Mouse (Mus musculus): ENCODE measurements at regions not wholly inside any gene's neighbourhood (a gene's known extent, or its start where the extent isn't known, plus 50 kb on each side); places are given as distances from the start of the nearest gene placed in this dataset.
A peak's percentile ranks its signal among the peaks of the same experiment; 100 is the strongest.

GRCm38 (mm10) chr14:105950924-105951323 lies 54.3 kb upstream of the Spry2 start:
- DNase-seq (ENCODE audit: low read depth) = peak; percentile 36

- DNase-seq (ENCODE audit: low read depth) = no peak
These were observed 58.5 kb upstream of the Spry2 start for GRCm38 (mm10) chr14:105955082-105955481.

DNA sequence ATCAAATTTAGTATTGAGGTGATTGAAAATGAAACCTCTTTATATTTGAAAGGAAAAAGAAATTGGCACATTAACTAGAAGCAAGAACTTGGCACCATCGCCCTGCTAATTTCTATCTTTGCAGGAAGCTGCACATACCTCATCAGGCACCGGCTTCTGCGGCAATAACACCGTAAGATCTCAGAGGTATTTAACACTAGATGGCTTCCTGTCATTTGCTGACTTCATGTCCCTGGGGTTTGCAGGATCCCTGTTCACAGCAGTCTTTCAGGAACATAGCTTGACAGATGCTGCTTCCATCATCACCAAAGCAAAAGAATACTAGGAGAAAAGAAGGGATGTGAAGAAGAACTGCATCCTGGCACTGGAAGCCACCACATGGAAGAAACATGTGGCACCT lies 60.2 kb upstream of the Spry2 start:
- DNase-seq (ENCODE audit: low read depth) = no peak

- DNase-seq (ENCODE audit: low read depth) = no peak
These were observed 61.4 kb upstream of the Spry2 start for GRCm38 (mm10) chr14:105958005-105958404.

- DNase-seq (ENCODE audit: low read depth) = no peak
These were observed 83.1 kb upstream of the Spry2 start for GRCm38 (mm10) chr14:105979544-105980323.

DNA sequence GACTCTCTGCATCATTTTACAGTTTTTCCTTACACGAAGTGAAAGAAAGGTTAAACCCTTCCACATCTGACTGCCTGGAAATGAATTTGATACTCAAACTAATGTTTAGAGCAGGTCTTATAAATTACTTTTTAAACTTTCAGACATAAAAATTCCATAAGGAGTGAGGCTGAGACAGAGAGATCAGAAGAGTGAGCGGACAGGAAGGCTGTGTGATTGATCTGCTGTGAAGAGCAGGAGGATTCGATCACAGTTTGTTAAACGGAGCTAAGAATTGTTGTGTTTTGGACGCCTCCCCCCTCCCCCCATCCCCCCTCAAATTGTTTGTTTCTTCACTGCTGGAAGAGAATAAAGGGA lies 83.7 kb upstream of the Spry2 start:
- no peak for DNase-seq (ENCODE audit: low read depth)

DNA sequence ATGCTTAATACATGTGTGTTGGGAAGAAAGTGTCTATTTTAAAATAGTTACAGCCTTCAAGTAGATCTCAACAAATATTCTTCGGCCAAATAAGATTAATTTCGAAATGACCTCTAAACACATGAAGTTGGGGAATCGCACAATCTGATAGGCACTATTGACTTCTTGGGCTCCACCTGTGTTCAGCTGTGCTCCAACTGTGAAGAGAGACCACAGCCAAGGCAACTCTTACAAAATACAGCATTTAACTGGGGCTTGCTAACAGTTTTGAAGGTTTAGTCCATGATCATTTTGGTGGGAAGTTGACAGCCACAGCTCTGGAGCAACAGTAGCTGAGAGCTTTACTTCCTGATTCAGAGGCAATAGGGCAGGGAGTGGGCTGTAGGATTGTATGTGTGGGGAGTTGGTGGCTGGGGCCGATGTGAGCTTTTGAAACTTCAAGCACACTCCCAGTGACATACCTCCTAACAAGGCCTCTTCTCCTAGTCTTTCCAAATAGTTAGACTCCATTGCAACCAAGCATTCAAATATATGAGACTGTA lies 90.8 kb upstream of the Spry2 start:
- DNase-seq (ENCODE audit: low read depth) = no peak

GRCm38 (mm10) chr14:105988738-105989137 lies 92.1 kb upstream of the Spry2 start:
- no peak for DNase-seq (ENCODE audit: low read depth)

DNA sequence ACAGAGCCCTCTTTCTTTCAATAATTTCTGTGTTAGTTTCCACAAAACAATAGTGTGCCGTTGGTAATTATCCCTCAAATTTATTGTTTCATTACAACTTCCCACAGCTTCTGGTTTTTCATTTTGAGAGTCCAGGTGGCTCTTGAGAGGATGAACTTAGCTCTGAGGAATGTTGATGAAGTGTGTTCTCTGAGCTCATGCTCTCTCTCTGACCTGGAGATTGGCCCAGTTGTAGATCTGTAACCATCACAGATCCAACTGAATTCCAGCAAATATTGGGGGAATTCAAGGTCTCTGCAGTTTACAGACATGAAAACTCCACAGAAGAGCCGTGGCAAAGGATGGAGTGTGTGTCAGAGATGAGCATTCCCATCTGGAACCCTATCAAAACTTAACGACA lies 96.5 kb upstream of the Spry2 start:
- DNase-seq (ENCODE audit: low read depth) = no peak

DNA sequence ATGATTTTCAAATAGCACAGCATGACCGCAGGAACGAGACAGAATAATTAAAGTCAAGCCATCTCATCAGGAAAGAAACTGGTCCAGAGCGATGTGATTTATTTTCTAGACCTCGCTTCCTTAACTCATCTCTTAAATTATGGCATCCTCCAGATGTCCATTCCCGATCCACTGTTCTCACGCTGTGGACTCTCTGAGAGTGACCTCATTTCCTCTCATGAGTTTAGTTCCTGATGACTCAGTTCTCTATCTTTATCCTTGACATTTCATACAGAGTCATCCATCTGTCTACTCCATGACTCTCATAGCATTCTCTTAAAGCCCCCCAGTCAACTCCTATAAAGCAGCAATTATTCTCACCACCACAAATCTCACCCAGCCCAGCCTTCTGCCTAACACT lies 103.2 kb upstream of the Spry2 start:
- DNase-seq (ENCODE audit: low read depth) = no peak

GRCm38 (mm10) chr14:106007769-106008168 lies 98.2 kb upstream of the Trim52 start:
- no peak for DNase-seq (ENCODE audit: low read depth)

DNA sequence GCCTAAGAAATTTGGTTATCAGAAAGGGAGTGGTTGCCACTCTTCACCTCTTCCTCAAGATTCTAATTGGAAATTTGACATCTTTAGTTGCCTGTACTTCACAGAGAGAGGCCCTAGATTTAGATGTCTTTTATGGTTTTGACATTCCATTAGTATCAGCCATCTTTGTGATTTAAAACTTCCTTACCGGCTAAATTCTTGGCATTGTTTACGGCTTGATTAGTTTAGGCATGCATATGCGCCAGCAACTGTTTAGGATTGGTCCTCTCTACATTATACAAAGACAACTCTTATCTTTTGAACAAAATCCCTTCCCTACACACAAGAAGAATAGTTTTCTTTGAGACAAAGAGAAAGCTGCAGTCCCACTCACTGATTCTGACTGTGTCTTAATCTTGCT lies 97.0 kb upstream of the Trim52 start:
- DNase-seq (ENCODE audit: low read depth) = no peak

DNA sequence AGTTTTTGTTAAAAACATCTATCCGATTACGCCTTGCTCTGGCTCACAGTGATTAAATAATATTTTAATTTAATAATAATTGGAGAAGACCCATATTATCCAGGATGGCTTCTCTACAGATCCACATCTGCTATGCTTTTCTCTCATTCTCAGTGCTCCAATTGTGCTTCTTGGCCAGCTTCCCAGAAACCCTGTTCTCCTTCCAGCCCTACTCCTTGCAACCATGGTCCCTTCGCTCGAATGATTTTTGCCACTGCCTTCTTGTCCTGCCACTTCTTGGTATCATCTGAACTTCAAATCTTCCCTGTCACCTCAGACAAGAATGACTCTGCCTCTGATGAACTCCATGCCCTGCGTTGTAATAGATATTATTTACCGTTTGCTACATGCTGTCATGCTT lies 95.0 kb upstream of the Trim52 start:
- no peak for DNase-seq (ENCODE audit: low read depth)

DNA sequence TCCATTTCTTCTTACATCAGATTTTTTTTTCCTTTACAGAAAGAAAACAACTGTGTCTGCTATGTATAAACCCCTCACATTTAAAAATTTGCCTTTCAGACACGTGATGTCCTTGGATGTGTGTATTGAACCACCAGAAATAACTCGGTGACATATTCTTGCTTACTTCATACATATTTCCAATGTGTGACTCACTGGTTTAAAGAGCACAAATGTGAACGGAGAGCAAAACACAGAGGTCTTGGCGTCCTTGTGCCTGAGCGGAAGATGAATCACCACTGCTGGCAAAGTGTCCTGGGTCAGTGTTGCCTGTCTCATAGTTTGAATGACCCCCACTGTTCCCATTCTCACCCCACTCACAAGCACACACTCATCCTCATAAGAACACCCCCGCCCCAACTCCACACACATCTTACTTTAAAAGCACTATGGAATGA lies 94.0 kb upstream of the Trim52 start:
- no peak for DNase-seq (ENCODE audit: low read depth)

GRCm38 (mm10) chr14:106022806-106023205 lies 83.2 kb upstream of the Trim52 start:
- no peak for DNase-seq (ENCODE audit: low read depth)

DNA sequence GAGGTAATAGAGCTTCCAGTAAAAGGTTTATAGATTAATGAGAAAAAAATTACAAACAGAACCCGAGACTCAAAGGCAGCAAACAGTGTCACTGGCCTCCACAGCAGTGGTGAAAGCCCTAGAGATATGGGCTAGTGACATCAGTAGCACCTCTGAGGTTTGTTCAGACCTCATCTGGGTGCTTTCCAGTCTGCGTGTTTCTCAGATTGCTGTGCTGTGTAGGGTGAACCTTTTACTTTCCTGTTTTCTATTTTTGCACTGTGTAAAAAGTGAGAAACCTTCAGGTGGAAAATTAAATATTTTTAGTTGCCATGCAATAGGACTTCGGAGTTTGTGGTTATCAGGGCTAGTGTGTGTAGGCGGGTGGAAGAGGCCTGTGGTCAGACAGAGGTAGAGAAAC lies 79.2 kb upstream of the Trim52 start:
- no peak for DNase-seq (ENCODE audit: low read depth)

DNA sequence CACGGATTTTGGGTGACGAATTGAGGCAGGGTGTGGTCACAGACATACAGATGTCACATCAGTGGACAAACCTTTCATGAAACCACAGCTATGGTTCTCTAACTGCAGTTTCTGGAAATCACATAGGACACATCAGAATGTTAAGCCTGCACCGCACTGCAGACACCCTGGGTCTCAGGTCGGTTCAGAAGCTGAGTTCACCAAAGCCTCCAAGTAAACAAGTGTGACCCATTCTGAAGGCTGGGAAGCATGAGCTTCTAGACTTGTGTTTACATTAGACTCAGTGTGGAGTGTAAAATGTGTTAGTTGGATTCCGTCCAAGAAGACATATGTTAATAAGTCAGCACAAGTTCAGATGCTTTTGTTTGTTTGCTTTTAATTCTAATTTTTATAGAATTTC lies 78.3 kb upstream of the Trim52 start:
- no peak for DNase-seq (ENCODE audit: low read depth)

DNA sequence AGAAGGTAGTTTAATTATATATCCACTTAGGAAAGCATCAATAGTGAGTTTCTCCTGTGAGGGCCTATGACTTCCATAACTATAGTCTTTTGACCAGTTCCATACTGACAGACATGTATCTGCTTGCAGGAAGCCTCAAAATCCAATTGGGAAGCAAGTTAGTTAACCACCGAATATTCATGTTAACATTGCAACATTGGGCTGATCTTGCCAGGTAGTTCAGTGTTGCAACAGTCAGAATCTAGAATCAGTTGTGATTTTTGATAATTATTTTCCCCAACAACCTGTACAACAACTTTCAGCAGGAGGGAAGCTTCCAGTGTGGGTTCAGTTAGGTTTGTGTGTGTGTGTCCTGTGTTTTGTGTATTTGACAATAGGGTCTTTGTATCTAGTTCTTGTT lies 74.9 kb upstream of the Trim52 start:
- peak; percentile 69 for DNase-seq (ENCODE audit: low read depth)

GRCm38 (mm10) chr14:106033793-106034192 lies 72.2 kb upstream of the Trim52 start:
- no peak for DNase-seq (ENCODE audit: low read depth)

GRCm38 (mm10) chr14:106034933-106035665 lies 70.9 kb upstream of the Trim52 start:
- no peak for DNase-seq (ENCODE audit: low read depth)

GRCm38 (mm10) chr14:106044274-106044673 lies 61.7 kb upstream of the Trim52 start:
- DNase-seq (ENCODE audit: low read depth) = no peak

- peak; percentile 31 for DNase-seq (ENCODE audit: low read depth)
These were observed 55.8 kb upstream of the Trim52 start for GRCm38 (mm10) chr14:106050231-106050630.

All from gonadal fat pad, adult 2 months (tissue).